Mouse (Mus musculus): ENCODE measurements around the gene Ccdc124. TPM values are rescaled to one million over a fixed set of nuclear protein-coding genes. Genes with fewer than 3 reads are reported as not detected.

Ccdc124 gene
- polyA plus RNA-seq, 1 experiment: not detected

GRCm38 (mm10) chr8:70845108-70845507 is 28.6 kb downstream of the Ccdc124 start:
- H3K27ac ChIP-seq (ENCODE audit: insufficient read depth, low read depth, low read length): no peak overlapping the region
- no peak for TF ChIP-seq CTCF (IDR thresholded peaks at IDR 0.05; ENCODE audit: insufficient read depth, low read depth, low read length)
- no peak for TF ChIP-seq POLR2A (IDR thresholded peaks at IDR 0.05; ENCODE audit: insufficient read depth, low read depth, low read length)
- no peak overlapping the region for H3K4me3 ChIP-seq (ENCODE audit: insufficient read depth, low read depth, low read length)
- 0 out of 2 replicates have a peak, but pooled peaks cover 2% of the 10 kb centered on the region for H3K4me1 ChIP-seq (ENCODE audit: control insufficient read depth, insufficient read depth, low read length)
- 47% methylated on average over 5 of the region's 5 CpGs for WGBS

- Histone ChIP-seq H3K4me1 (ENCODE audit: control insufficient read depth, insufficient read depth, low read length) (0 out of 2 replicates have a peak, but pooled peaks cover 2% of the 10 kb centered on the region), H3K27ac (ENCODE audit: insufficient read depth, low read depth, low read length) (no peak overlapping the region), H3K4me3 (ENCODE audit: insufficient read depth, low read depth, low read length) (no peak overlapping the region)
- TF ChIP-seq CTCF (IDR thresholded peaks at IDR 0.05; ENCODE audit: insufficient read depth, low read depth, low read length) (peak; percentile 94), POLR2A (IDR thresholded peaks at IDR 0.05; ENCODE audit: insufficient read depth, low read depth, low read length) (no peak)
- 6% methylated on average over 6 of the region's 6 CpGs for WGBS
Observed at GRCm38 (mm10) chr8:70844523-70844922, 29.2 kb downstream of the Ccdc124 start.

- 86% methylated on average over 8 of the region's 8 CpGs for WGBS
- Histone ChIP-seq H3K27ac (ENCODE audit: insufficient read depth, low read depth, low read length) (no peak overlapping the region), H3K4me3 (ENCODE audit: insufficient read depth, low read depth, low read length) (no peak overlapping the region), H3K4me1 (ENCODE audit: control insufficient read depth, insufficient read depth, low read length) (0 out of 2 replicates have a peak, but pooled peaks cover 2% of the 10 kb centered on the region)
- TF ChIP-seq CTCF (IDR thresholded peaks at IDR 0.05; ENCODE audit: insufficient read depth, low read depth, low read length) (no peak), POLR2A (IDR thresholded peaks at IDR 0.05; ENCODE audit: insufficient read depth, low read depth, low read length) (no peak)
Observed at GRCm38 (mm10) chr8:70843941-70844340, 29.8 kb downstream of the Ccdc124 start.

GRCm38 (mm10) chr8:70843214-70843773 is 30.4 kb downstream of the Ccdc124 start:
- Histone ChIP-seq H3K27ac (ENCODE audit: insufficient read depth, low read depth, low read length) (no peak overlapping the region), H3K4me1 (ENCODE audit: control insufficient read depth, insufficient read depth, low read length) (peaks cover 6% of the 10 kb centered on the region), H3K4me3 (ENCODE audit: insufficient read depth, low read depth, low read length) (no peak overlapping the region)
- TF ChIP-seq POLR2A (IDR thresholded peaks at IDR 0.05; ENCODE audit: insufficient read depth, low read depth, low read length) (no peak), CTCF (IDR thresholded peaks at IDR 0.05; ENCODE audit: insufficient read depth, low read depth, low read length) (no peak)
- 83% methylated on average over 5 of the region's 5 CpGs for WGBS

GRCm38 (mm10) chr8:70842484-70842883 is 31.3 kb downstream of the Ccdc124 start:
- Histone ChIP-seq H3K4me3 (ENCODE audit: insufficient read depth, low read depth, low read length) (no peak overlapping the region), H3K27ac (ENCODE audit: insufficient read depth, low read depth, low read length) (no peak overlapping the region), H3K4me1 (ENCODE audit: control insufficient read depth, insufficient read depth, low read length) (peaks cover 6% of the 10 kb centered on the region)
- 69% methylated on average over 25 of the region's 25 CpGs for WGBS
- TF ChIP-seq CTCF (IDR thresholded peaks at IDR 0.05; ENCODE audit: insufficient read depth, low read depth, low read length) (no peak), POLR2A (IDR thresholded peaks at IDR 0.05; ENCODE audit: insufficient read depth, low read depth, low read length) (no peak)

GRCm38 (mm10) chr8:70841147-70842072 is 32.3 kb downstream of the Ccdc124 start:
- TF ChIP-seq CTCF (IDR thresholded peaks at IDR 0.05; ENCODE audit: insufficient read depth, low read depth, low read length) (peak; percentile 88), POLR2A (IDR thresholded peaks at IDR 0.05; ENCODE audit: insufficient read depth, low read depth, low read length) (no peak)
- 42% methylated on average over 22 of the region's 22 CpGs for WGBS
- H3K27ac ChIP-seq (ENCODE audit: insufficient read depth, low read depth, low read length): no peak overlapping the region
- no peak overlapping the region for H3K4me3 ChIP-seq (ENCODE audit: insufficient read depth, low read depth, low read length)
- peaks cover 6% of the 10 kb centered on the region for H3K4me1 ChIP-seq (ENCODE audit: control insufficient read depth, insufficient read depth, low read length)

- H3K27ac ChIP-seq (ENCODE audit: insufficient read depth, low read depth, low read length): no peak overlapping the region
- TF ChIP-seq POLR2A (IDR thresholded peaks at IDR 0.05; ENCODE audit: insufficient read depth, low read depth, low read length) (no peak), CTCF (IDR thresholded peaks at IDR 0.05; ENCODE audit: insufficient read depth, low read depth, low read length) (no peak)
- H3K4me3 ChIP-seq (ENCODE audit: insufficient read depth, low read depth, low read length): no peak overlapping the region
- H3K4me1 ChIP-seq (ENCODE audit: control insufficient read depth, insufficient read depth, low read length): peaks cover 6% of the 10 kb centered on the region
- WGBS: 52% methylated on average over 10 of the region's 10 CpGs
Observed at GRCm38 (mm10) chr8:70840590-70840989, 33.1 kb downstream of the Ccdc124 start.

- Histone ChIP-seq H3K27ac (ENCODE audit: insufficient read depth, low read depth, low read length) (peak within 1 kb of the TSS; percentile 86), H3K4me1 (ENCODE audit: control insufficient read depth, insufficient read depth, low read length) (peaks cover 6% of the 10 kb centered on the region), H3K4me3 (ENCODE audit: insufficient read depth, low read depth, low read length) (peak within 1 kb of the TSS; percentile 69)
- TF ChIP-seq POLR2A (IDR thresholded peaks at IDR 0.05; ENCODE audit: insufficient read depth, low read depth, low read length) (peak; percentile 90), CTCF (IDR thresholded peaks at IDR 0.05; ENCODE audit: insufficient read depth, low read depth, low read length) (no peak)
- 3% methylated on average over 55 of the region's 55 CpGs for WGBS
Observed at GRCm38 (mm10) chr8:70839408-70840351, 34.1 kb downstream of the Ccdc124 start, which contains the start of gene Arrdc2. TSS of gene Arrdc2 (minus strand) at chr8:70839720.
